Mouse (Mus musculus): ENCODE measurements around the gene Pde7b.

GRCm38 (mm10) chr10:20372046-20372445 is 352.8 kb downstream of the Pde7b start:
- TF ChIP-seq CTCF (IDR thresholded peaks at IDR 0.05; ENCODE audit: low read depth) (peak; percentile 37; the same call in 1 of the 2 replicates), EP300 (IDR thresholded peaks at IDR 0.05; ENCODE audit: low read depth) (no peak)
